Mouse (Mus musculus) cortical plate, adult 2 months (tissue): ENCODE results near the gene Sez6.

Experiments used
- CTCF ChIP-seq: fragments of 200-500 bp; IDR thresholded peaks from 2 replicates; pipeline ENCODE4 v1.5.1; 2011; ENCODE audit warnings: mild to moderate bottlenecking, control low read depth, low read length; ENCODE audit not compliant: insufficient read depth; ENCODE audit errors: extremely low read depth
- POLR2A ChIP-seq: fragments of 200-500 bp; IDR thresholded peaks from 2 replicates; pipeline ENCODE4 v1.6.1; 2011; ENCODE audit warnings: mild to moderate bottlenecking, low read length, control low read depth; ENCODE audit not compliant: insufficient read depth; ENCODE audit errors: extremely low read depth

DNA sequence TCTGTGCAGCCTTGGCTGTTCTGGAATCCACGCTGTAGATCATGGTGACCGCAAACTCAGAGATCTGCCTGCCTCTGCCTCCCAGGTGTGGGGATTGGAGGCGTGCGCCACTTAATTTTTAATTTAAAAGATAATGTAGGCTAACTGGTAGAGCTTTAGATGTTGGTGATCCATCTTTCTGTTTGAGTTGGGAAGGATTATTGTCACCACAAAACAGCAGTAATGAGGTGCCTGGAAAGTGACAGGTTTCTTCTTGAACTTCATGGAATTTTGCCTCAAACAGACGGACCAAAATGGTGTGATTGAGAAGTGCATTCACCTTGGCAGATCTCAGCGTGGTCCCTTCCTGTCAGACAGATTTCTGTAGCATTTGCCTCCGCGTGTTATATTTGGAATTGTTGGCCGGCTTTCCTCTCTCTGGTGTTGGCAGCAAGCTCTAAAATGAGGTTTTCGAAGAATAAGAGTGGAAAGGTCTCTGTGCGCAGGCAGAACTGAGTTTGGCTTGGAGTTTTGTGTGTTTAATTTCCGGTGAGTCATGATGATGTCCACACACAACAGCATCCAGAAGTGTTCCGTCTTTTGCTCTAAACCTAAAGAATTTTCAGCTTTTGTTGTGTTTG, 58.6 kb downstream of the Sez6 start:
- no peak for TF ChIP-seq CTCF
- TF ChIP-seq POLR2A = no peak
